Comparison of ENCODE assay signal across 20 mouse cellular contexts in genomic region chr13:73261881-73262280, GRCm38 (mm10). TPM values are rescaled to one million over a fixed set of nuclear protein-coding genes. Genes with fewer than 3 reads are reported as not detected.
DNase-seq lines count a peak whose midpoint lies in the region; ATAC-seq and TF ChIP-seq lines count a peak whose summit lies in the region.
"Had no signal": no experiment of that assay in that cellular context is flagged by ENCODE, and none has a peak within 500 bp of the region (broad histone marks: within the 10 kb centered on the region; RNA-seq: fewer than 3 reads in every experiment).

No protein-coding gene starts in this region.

- intact Hi-C loops in heart, postnatal 14 days (cut with DNase I): no loop called here

- no peaks in the 10 kb centered on the region for H3K9me3 ChIP-seq in heart, embryonic 10.5 days
- H3K9me3 ChIP-seq in midbrain, embryonic 13.5 days: no peaks in the 10 kb centered on the region
- H3K9me3 ChIP-seq in midbrain, embryonic 16.5 days (replicated peaks; ENCODE audit: control insufficient read depth, low read length, poor library complexity, severe bottlenecking): no peaks in the 10 kb centered on the region
- H3K9me3 ChIP-seq in hindbrain, embryonic 11.5 days (ENCODE audit: control insufficient read depth, low read length): no peaks in the 10 kb centered on the region
- H3K9me3 ChIP-seq in limb, embryonic 13.5 days: no peaks in the 10 kb centered on the region
- H3K9me3 ChIP-seq in intestine, postnatal 0 days (ENCODE audit: control insufficient read depth): no peaks in the 10 kb centered on the region
- H3K9me3 ChIP-seq: forebrain, embryonic 13.5 days; liver, embryonic 12.5 days; neural tube, embryonic 12.5 days had no signal

- H3K27me3 ChIP-seq in heart, embryonic 10.5 days (ENCODE audit: insufficient read depth, poor library complexity, severe bottlenecking): peaks cover 100% of the 10 kb centered on the region
- peaks cover 99% of the 10 kb centered on the region for H3K27me3 ChIP-seq in midbrain, embryonic 13.5 days
- peaks cover 76% of the 10 kb centered on the region for H3K27me3 ChIP-seq in midbrain, embryonic 16.5 days (ENCODE audit: control insufficient read depth, insufficient read depth, low read depth, low read length)
- H3K27me3 ChIP-seq in hindbrain, embryonic 11.5 days (ENCODE audit: control insufficient read depth, insufficient read depth, low read length): peaks cover 91% of the 10 kb centered on the region
- H3K27me3 ChIP-seq in limb, embryonic 13.5 days: peaks cover 100% of the 10 kb centered on the region
- H3K27me3 ChIP-seq in intestine, postnatal 0 days (replicated peaks; ENCODE audit: control insufficient read depth, insufficient read depth, low read length): peaks cover 92% of the 10 kb centered on the region

- no peak overlapping the region for H3K4me2 ChIP-seq in midbrain, embryonic 13.5 days (replicated peaks)
- no peak overlapping the region for H3K4me2 ChIP-seq in midbrain, embryonic 16.5 days (ENCODE audit: low read length)
- H3K4me2 ChIP-seq in hindbrain, embryonic 11.5 days (replicated peaks; ENCODE audit: low read depth, low read length): no peak overlapping the region
- peak overlapping the region; percentile 83 for H3K4me2 ChIP-seq in limb, embryonic 13.5 days (replicated peaks)
- no peak overlapping the region for H3K4me2 ChIP-seq in intestine, postnatal 0 days (replicated peaks; ENCODE audit: low read depth)
- H3K4me2 ChIP-seq: liver, embryonic 12.5 days had no signal

- WGBS in heart, embryonic 10.5 days: 3% methylated on average over 2 of the region's 2 CpGs
- 22% methylated on average over 2 of the region's 2 CpGs for WGBS in midbrain, embryonic 13.5 days
- WGBS in midbrain, embryonic 16.5 days: 19% methylated on average over 2 of the region's 2 CpGs
- WGBS in hindbrain, embryonic 11.5 days: 7% methylated on average over 2 of the region's 2 CpGs
- WGBS in limb, embryonic 13.5 days: 26% methylated on average over 2 of the region's 2 CpGs
- WGBS in intestine, postnatal 0 days: 49% methylated on average over 2 of the region's 2 CpGs

- DNase-seq in heart, embryonic 10.5 days (ENCODE audit: low spot score): no peak
- DNase-seq in heart, postnatal 14 days: no peak
- peak; percentile 45 for DNase-seq in hindbrain, embryonic 11.5 days (ENCODE audit: low spot score)
- no peak for DNase-seq in cerebellum, adult 9-10 months
- DNase-seq: adrenal gland, adult 2 months; cerebellum, adult 11 months; cerebellum, postnatal 36 days; gastrocnemius, postnatal 14 days; lung, embryonic 14.5 days; right cerebral cortex, postnatal 25 days had no signal

- H3K4me3 ChIP-seq in heart, embryonic 10.5 days: peak overlapping the region; percentile 73
- 0 out of 2 replicates have a peak overlapping the region, but pooled peaks have one; percentile 3 for H3K4me3 ChIP-seq in midbrain, embryonic 13.5 days (replicated peaks)
- no peak overlapping the region for H3K4me3 ChIP-seq in midbrain, embryonic 16.5 days (ENCODE audit: low read depth, low read length)
- H3K4me3 ChIP-seq in hindbrain, embryonic 11.5 days (ENCODE audit: low read depth, low read length): no peak overlapping the region
- peak overlapping the region; percentile 52 for H3K4me3 ChIP-seq in limb, embryonic 13.5 days
- H3K4me3 ChIP-seq in intestine, postnatal 0 days (ENCODE audit: low read depth, low read length): no peak overlapping the region
- H3K4me3 ChIP-seq: forebrain, embryonic 13.5 days; liver, embryonic 12.5 days; neural tube, embryonic 12.5 days had no signal

- H3K36me3 ChIP-seq in heart, embryonic 10.5 days: peaks cover 9% of the 10 kb centered on the region; the same call in 1 of the 2 replicates
- H3K36me3 ChIP-seq in midbrain, embryonic 13.5 days: no peaks in the 10 kb centered on the region
- H3K36me3 ChIP-seq in midbrain, embryonic 16.5 days (ENCODE audit: control insufficient read depth, insufficient read depth, low read length): no peaks in the 10 kb centered on the region
- H3K36me3 ChIP-seq in hindbrain, embryonic 11.5 days (ENCODE audit: control insufficient read depth, insufficient read depth, low read length): no peaks in the 10 kb centered on the region
- H3K36me3 ChIP-seq in limb, embryonic 13.5 days: no peaks in the 10 kb centered on the region
- no peaks in the 10 kb centered on the region for H3K36me3 ChIP-seq in intestine, postnatal 0 days (ENCODE audit: control insufficient read depth, insufficient read depth)
- H3K36me3 ChIP-seq: liver, embryonic 12.5 days; neural tube, embryonic 12.5 days had no signal

- no peak for TF ChIP-seq CTCF in intestine, postnatal 0 days (IDR thresholded peaks at IDR 0.05; ENCODE audit: low read depth)

- peak overlapping the region; percentile 93 for H3K27ac ChIP-seq in heart, embryonic 10.5 days
- no peak overlapping the region for H3K27ac ChIP-seq in midbrain, embryonic 13.5 days
- H3K27ac ChIP-seq in midbrain, embryonic 16.5 days (ENCODE audit: low read length): no peak overlapping the region
- H3K27ac ChIP-seq in hindbrain, embryonic 11.5 days (ENCODE audit: low read depth, low read length): no peak overlapping the region
- H3K27ac ChIP-seq in limb, embryonic 13.5 days: no peak overlapping the region
- H3K27ac ChIP-seq in intestine, postnatal 0 days (ENCODE audit: low read depth, low read length): no peak overlapping the region
- H3K27ac ChIP-seq: forebrain, embryonic 13.5 days; liver, embryonic 12.5 days; macrophage; neural tube, embryonic 12.5 days had no signal

- peaks cover 63% of the 10 kb centered on the region for H3K4me1 ChIP-seq in heart, embryonic 10.5 days
- H3K4me1 ChIP-seq in midbrain, embryonic 13.5 days (replicated peaks): peaks cover 43% of the 10 kb centered on the region
- peaks cover 21% of the 10 kb centered on the region for H3K4me1 ChIP-seq in midbrain, embryonic 16.5 days (ENCODE audit: control insufficient read depth, insufficient read depth, low read length)
- peaks cover 17% of the 10 kb centered on the region for H3K4me1 ChIP-seq in hindbrain, embryonic 11.5 days (replicated peaks; ENCODE audit: control insufficient read depth, insufficient read depth, low read length)
- H3K4me1 ChIP-seq in limb, embryonic 13.5 days: peaks cover 32% of the 10 kb centered on the region
- no peaks in the 10 kb centered on the region for H3K4me1 ChIP-seq in intestine, postnatal 0 days (replicated peaks; ENCODE audit: control insufficient read depth, insufficient read depth, low read length)

- ATAC-seq in midbrain, embryonic 13.5 days: no peak
- ATAC-seq in midbrain, embryonic 16.5 days: no peak
- no peak for ATAC-seq in hindbrain, embryonic 11.5 days (ENCODE audit: low FRiP score)
- no peak for ATAC-seq in limb, embryonic 13.5 days (ENCODE audit: low FRiP score, low read depth)
- no peak for ATAC-seq in intestine, postnatal 0 days
- ATAC-seq: forebrain, embryonic 13.5 days; liver, embryonic 12.5 days had no signal

- no peak overlapping the region for H3K9ac ChIP-seq in midbrain, embryonic 13.5 days (replicated peaks)
- H3K9ac ChIP-seq in midbrain, embryonic 16.5 days (ENCODE audit: low read depth, low read length): no peak overlapping the region
- H3K9ac ChIP-seq in hindbrain, embryonic 11.5 days (ENCODE audit: low read depth, low read length): peak overlapping the region; percentile 27; the same call in 1 of the 2 replicates
- H3K9ac ChIP-seq in limb, embryonic 13.5 days: no peak overlapping the region
- no peak overlapping the region for H3K9ac ChIP-seq in intestine, postnatal 0 days (ENCODE audit: low read depth, low read length)
- H3K9ac ChIP-seq: forebrain, embryonic 13.5 days; liver, embryonic 12.5 days; lung, embryonic 14.5 days; neural tube, embryonic 12.5 days had no signal

RNA-seq across cellular contexts. Expression of gene Irx4, which starts 1.6 kb away (rescaled TPM):
- polyA plus RNA-seq in heart, embryonic 10.5 days (2016; fragmentation: Nextera tagmentation; extraction: Ambion mirVana): 39.4 and 78.4 TPM in 2 replicates
- 10 to 100 TPM; 24.5 to 27.7 TPM for total RNA-seq in heart, postnatal 14 days (2021)
- polyA plus RNA-seq in midbrain, embryonic 13.5 days (2015; fragmentation: Nextera tagmentation; extraction: Ambion mirVana): 1.2 and 1.5 TPM in 2 replicates
- 0.87 and 1.4 TPM in 2 replicates for polyA plus RNA-seq in midbrain, embryonic 16.5 days (2015; fragmentation: Nextera tagmentation; extraction: Ambion mirVana)
- polyA plus RNA-seq in hindbrain, embryonic 11.5 days (2014; fragmentation: Nextera tagmentation; extraction: Ambion mirVana): 3.9 and 4.1 TPM in 2 replicates
- 7.0 and 7.6 TPM in 2 replicates for polyA plus RNA-seq in limb, embryonic 13.5 days (2015; fragmentation: Nextera tagmentation; extraction: Ambion mirVana)
- 0.27 and 0.38 TPM in 2 replicates for polyA plus RNA-seq in intestine, postnatal 0 days (2015; fragmentation: Nextera tagmentation; extraction: Ambion mirVana)
- total RNA-seq: adrenal gland, adult 2 months; gastrocnemius, postnatal 14 days; layer of hippocampus, postnatal 25 days; left cerebral cortex, postnatal 14 days had no signal
- polyA plus RNA-seq: adrenal gland, adult 2 months; forebrain, embryonic 13.5 days; lung, embryonic 14.5 days; macrophage had no signal

Comparison
In these comparisons a context has a peak if more than half of its experiments do, and no peak if none do; other contexts are left out.
1. H3K4me3 ChIP-seq: peak in heart, embryonic 10.5 days (single experiment), midbrain, embryonic 13.5 days (single experiment) and limb, embryonic 13.5 days (single experiment); none in midbrain, embryonic 16.5 days (single experiment), hindbrain, embryonic 11.5 days (single experiment) and intestine, postnatal 0 days (single experiment).